Mouse (Mus musculus) neutrophil, adult 5-6 weeks (primary cell): ENCODE results near the gene Lpar3. TPM values are rescaled to one million over a fixed set of nuclear protein-coding genes. Genes with fewer than 3 reads are reported as not detected.
A peak's percentile ranks its signal among the peaks of the same experiment; 100 is the strongest.

Experiments
- ATAC-seq: fragments of 151-379, 151-347 bp; 2 replicates; pipeline ENCODE4 v1.8.0; 2017; ENCODE audit warnings: mild to moderate bottlenecking, moderate TSS enrichment; ENCODE audit not compliant: insufficient number of reproducible peaks, poor library complexity, low FRiP score, severe bottlenecking; ENCODE audit errors: extremely low read depth
- total RNA-seq: library from RNA; stranded (forward); fragments of 200-1000 nt; gene quantifications from 2 replicates; pipeline ENCODE4 v1.2.3, GENCODE M21; 2017

The Lpar3 gene
- not detected in 2 replicates for total RNA-seq

DNA sequence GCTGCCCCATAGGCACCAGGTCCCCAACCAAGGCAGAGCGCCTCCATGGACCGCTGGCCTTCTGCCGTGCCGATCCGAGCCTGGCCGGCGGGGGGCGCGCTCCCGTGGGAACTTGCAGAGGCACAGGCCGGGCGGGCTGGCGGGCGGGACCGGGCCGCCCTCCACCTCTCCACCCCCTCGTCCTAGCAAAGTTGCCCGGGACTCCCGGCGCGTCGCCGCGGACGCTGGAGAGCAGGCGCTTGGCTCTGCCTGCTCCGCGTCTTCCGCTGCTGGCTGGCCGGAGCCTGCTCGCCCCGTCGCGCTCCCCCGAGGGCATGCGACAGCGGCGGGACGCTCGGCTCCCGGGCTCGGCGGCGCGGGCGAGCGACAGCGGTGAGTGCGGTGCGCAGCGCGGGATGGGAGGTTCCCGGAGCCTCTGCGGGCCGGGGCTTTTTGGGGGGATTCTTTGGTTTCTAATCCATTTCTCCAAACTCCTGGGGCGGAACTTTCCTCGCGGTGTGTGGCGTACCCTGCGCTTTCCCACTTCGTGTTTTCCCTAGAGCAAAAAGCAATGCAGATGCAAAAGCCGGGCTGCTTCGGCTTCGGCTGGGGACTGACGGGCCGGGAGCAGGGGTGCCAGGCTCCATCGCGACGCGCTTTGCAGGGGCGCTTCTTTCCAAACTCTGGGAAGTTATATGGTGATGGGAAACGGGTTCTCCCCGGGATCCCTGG is at the start of gene Lpar3:
Lpar3 (plus strand) TSS at position 188 of the 711 bp plus-strand sequence.
- ATAC-seq: no peak

DNA sequence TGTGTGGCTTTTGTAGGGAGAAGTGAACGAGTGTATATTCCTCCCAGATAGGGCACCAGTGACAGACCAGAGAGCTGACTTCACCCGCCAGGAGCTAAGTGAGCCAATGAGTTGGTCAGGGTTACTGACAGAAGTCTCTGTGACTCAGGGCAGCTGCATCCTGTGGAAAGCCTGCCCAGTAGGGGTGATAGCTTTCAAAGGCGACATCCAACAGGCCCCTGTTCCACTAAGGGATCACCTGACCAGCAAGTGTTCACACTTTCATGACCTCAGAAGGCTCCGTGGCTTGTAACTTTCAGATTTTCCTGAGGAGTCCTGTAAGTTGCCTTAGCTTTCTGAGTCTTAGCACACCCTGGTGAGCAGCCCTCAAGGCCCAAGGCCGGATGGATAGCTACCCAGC is 47.7 kb upstream of the Lpar3 start:
- no peak for ATAC-seq

DNA sequence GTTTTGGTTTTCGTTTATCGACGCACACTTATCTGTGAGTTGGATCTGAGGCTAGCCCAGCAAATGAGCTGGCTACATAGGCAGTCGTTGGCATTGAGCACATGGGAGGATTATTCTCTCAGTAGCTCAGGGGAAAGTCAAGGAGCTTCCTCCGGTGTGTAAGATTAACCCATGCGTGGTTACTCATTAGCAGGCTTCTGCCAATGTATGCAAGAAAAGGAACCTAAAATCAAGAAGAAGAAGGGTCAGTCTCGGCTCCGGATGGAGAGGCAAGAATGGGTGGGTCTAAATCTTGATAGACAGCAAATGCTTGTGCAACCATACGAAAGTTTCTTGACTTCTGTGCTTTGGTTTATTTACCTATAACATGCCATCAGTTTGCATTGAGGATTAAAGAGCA is 46.5 kb upstream of the Lpar3 start:
- no peak for ATAC-seq

DNA sequence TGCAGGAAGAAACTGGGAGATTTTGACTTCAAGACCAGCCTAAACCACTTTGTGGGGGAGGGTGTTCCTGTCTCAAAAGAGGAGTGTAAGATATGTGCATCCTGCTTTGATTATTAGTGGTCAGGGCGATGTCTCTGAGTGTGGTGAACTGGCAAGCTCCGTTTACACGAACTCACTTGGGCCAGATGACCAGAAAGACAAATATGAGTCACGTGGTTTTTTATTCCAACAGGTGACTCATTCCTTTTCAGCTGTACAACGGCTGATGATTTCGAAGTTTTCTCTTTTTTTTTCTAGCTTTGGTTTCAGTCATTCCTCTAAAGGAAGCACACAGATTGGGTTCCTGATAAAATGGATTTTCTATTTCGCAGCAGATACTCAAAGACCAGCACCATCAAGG is 43.5 kb upstream of the Lpar3 start:
- ATAC-seq: no peak

DNA sequence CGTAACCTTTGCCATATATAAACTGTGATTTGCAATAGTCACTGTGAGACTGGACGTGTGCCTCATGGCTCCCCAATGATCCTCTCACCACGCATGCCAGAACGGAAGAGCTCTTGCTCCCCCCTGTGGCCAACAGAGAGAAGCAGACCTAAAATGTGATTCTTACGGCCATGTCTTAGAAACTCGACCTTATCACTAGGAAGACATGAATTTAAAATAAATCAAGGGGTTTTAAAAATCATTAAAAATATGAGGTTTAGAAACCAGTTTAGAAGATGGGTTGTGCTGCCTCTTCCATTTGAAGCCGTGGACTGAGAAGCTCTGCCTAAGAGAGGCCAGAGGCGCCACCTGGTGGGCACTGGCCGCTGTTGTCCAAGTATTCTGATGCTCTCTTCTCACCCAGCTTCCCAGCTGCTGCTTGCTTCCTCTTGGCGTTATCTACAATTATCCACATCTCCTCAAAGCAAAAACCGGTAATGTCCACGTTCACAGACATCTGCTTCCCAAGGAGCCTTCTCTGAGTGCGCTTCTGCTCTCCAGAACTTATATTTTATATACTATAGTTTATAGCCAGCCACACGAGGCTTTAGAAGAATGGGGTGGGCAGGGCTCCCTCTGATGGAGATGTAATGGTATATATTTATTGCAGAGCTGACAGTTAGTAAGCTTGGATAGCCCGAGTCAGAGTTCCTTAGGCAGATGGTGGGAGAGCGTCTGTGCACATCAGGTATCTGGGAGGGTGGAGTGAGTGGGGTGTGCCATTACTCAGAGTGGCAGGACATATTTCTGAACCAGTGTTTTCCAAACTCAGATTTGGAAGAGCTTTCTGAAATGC is 42.8 kb upstream of the Lpar3 start:
- peak; percentile 76 for ATAC-seq

DNA sequence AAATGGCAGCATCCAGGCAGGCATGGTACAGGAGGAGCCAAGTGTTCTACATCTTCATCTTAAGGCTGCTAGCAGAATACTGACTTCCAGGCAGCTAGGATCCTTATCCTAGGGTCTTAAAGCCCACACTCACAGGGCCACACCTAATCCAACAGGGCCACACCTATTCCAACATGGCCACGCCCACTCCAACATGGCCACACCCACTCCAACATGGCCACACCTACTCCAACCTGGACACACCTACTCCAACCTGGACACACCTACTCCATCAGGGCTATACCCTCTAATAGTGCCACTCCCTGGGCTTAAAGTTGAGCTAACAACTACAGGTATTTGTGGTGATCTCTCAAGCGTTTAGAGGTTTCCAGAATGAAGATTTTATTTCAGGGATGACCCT is 40.4 kb upstream of the Lpar3 start:
- no peak for ATAC-seq

DNA sequence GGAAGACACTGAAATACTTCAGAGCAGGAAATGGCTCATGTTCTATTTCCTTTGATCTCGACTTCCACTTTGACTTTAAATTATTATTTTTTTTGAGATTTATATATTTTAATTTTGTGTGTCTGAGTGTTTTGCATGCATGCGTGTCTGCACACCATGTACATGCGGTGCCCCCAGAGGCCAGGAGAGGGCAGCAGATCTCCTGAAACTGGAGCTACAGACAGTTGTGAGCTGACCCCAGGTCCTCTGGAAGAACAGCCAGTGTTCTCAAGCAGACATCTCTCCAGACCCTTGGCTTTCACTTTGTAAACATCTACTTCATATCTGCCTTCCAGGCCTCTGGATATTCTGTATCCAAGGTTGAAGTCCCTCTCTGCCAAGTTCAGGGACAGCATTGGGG is 39.8 kb upstream of the Lpar3 start:
- peak; percentile 40; the same call in 1 of the 2 replicates for ATAC-seq

DNA sequence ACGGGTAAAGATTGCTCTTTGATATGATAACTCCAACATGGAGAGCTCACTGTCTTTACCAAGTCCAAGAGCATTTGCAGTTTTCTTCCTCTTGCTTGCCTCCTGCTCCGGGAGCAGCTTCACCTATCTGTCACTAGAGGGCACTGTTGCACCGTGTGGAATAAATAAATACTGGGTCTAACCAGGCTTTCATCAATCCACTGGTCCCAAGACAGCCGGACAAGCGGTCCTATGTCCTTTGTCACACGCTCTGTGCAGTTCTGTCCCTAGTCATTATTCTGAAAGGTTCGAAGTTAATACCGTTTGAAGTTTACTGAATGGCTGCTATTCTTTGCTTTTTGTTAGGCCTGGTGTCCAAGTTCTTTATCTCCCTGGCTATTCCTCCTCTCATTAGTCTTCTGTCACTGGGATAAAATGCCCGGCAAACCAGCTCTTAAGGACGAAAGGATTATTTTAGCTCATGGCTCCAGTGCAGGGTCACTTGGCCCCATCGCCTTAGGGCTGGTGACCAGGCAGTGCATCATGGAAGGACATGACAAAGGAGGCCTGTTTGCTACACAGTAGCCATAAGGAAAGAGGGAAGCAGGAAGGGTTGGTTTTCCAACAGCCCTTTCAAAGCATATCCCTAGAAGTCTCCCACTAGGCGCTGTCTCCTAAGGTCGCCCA is 35.6 kb upstream of the Lpar3 start:
- peak; percentile 57 for ATAC-seq

DNA sequence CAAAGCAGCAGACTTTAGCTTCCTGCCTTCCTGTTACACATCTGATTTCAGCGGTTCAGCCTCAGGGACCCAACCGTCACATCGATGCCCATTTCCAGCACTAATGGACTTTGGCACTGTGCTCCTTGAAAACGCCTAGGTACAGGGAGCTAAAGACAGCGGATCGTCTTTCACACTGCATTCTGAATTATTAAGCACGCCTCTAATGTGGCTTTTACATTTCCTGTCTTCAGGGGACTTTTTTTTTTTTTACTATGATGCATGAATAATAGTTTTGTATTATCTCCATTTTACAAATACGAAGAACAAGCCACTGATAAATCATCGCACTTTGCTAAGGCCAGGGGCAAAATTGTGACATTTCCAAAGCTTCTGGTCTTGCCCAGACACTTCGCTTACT is 34.7 kb upstream of the Lpar3 start:
- no peak for ATAC-seq

DNA sequence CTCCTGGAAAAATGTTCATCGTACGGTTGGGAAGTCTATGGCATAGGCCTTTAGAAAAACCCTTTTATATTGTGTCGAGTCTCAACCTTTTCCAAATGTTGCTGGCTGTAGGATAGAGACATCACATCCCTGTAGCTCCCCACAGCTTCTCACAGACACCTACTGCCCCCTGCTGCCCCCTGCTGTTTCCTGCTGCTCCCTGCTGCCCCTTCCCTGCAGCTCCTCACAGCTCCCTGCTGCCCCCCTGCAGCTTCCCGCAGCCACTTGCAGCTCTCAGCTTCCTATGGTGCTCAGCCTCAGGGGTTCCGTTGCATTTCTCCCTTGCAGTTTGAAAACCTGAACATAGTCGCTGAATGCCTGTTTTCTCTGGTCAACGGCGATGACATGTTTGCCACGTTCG is 30.8 kb upstream of the Lpar3 start:
- ATAC-seq: no peak

DNA sequence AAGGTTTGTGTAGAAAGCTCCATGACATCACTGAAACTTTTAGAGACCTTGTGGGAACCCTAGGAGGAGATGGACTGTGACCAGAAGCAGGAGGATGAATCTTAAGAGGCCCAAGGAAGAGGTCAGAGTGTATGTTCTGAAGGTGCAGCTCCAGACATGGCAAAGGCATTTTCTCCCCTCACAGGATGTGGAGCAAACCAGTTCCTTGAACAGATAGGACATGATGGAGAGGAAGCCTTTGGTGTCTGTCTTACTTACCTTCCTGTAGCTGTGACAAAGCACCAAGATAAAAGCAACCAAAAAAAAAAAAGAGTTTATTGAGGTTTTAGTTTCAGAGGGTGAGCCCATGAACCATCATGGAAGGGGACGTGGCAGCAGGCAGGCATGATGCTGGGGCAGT is 28.3 kb upstream of the Lpar3 start:
- no peak for ATAC-seq

DNA sequence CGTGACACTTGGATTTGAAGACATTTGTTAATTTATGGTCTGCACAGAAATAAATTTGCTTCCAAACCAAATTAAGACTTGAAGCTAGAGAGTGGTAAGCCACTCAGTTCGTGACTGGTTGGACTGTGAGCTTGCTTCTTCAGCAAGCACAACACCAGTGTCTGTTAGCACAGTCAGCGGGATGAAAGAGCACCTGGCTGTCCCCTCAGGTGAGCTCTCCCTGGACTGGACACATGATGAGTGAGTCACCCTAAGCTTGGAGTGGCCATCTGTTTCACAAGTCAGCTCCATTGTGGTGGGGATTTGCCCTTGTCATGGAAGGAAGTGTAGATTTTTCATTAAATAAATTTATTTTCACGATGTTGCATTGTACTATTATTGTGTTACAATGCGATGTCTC is 25.6 kb upstream of the Lpar3 start:
- no peak for ATAC-seq

DNA sequence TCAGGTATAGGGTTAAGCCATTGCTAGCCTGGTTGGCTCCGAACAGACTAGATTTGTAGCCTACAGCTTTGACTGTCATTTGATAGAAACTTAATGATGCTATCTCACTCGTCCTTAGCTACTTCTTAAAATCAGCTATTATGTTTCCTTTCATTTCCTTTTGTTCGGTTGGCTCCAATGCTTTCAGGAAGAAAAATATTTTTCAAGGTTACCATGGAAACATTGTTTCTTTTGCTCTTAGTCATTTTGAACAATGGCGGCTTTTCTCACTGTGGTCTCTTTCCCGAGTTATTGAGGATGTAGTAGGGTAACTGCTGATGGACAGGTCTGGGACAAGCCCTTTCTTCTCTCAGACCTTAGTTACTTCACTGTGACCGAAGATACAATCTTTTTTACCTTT is 24.5 kb upstream of the Lpar3 start:
- ATAC-seq: no peak

DNA sequence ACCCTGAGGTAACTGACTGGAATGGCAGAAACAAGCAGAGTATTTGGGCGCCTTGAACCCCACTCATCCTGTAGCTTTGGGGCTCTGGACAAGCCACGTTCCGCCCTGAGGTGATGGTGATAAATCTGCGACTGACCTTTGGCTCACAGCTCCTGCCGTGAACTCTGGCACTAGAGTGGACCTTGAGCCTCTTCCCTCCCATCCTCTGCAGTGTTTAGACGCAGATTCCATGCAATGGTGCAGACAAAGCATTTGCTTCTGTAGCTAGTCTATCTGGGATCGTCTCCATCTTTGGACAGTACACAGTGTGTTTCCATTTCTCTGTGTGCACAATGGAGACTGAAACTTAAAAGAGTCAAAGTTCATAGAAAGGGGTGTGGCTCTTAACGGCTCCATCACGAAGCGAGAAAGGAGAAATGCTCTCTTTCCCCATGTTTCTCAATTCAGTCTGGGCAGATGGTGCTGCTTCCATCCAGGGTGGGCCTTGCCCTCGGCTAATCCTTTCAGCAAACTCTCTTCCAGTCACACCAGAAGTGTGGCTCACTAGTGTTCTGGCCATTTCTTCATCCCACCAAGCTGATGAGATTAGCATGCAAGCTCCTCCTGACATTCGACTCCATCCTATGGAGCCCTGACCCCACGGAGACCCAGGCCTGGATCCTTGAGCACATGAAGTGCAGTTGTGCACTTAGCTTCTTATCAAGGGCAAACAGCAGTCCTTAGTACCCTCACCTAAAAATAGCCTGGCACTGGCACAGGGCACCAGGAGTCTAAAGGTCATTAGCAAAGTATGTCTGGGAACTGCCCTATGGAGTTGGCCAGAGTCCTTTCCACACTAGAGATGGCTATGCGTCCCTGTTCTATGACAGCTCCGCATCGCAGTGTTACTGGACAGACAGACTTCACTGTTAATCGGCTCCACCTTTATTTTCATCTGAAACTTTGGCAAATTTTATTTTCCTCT is 23.7 kb upstream of the Lpar3 start:
- ATAC-seq: no peak

DNA sequence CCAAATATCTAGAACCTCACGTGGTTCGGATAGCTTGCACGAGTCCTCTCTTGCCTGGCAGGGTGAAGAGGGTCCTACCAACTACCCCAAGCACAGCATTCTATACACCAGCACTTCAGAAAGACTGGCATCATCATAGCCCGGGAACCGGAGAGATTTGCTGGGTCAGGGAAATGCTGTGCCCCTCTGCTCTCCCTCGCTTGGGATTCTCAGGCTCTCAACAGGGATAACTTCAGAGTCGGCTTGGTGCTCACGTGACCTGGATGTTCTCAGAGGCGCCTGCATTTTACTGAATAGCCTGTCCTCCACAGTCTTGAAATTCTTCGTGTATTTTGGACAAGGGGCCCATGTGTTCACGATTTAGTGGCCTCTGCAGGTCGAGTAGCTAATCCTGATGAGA is 23.0 kb upstream of the Lpar3 start:
- ATAC-seq: no peak

DNA sequence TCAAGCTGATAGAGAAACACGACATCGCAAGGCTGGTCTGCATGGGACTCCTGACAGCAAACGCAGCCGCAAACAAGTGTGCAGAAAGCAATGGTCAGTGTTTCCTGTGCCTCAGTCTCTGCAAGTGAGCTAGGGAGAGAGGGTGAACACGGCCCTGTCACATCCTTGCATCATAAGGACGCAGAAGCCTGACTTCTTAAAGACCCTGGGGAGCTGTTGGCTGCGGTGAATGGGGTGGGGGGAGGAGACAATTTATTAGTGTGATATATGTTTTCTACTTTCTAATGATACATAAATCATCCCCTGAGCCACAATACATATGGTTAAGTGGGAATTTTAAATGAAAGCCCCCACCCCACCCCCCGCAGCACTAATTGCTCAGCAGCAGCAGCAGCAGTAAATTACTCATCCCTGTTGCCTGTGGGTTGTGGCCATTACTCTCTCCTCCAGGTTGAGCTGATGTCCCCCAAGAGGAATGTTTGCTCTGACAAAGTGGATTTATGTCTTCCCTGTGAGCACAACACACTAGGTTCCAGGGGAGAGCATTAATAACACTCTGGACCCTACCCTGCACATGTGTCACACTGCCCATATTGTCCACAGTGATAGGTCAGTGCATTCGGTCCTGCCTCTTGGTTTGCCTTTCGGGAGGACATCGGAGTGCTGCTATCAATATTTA is 21.8 kb upstream of the Lpar3 start:
- ATAC-seq: no peak

DNA sequence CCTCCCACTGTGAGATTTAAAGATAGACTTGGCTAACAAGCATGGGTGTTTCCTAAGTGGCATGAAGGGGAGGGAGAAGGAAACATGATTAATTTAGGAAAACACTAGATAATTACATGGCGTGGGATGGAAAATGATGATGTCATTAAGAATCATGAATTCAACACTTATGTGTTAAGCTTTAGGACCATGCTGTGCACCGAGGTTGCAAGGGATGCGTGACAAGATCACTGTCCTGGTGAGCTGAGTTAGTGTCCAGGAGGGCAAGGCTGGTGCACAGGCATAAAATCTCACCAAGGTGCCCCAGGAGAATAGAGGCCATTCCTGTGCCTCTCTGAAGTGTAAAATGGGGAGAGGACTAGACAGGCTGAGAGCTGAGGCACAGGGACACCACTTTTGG is 21.3 kb upstream of the Lpar3 start:
- ATAC-seq: no peak

DNA sequence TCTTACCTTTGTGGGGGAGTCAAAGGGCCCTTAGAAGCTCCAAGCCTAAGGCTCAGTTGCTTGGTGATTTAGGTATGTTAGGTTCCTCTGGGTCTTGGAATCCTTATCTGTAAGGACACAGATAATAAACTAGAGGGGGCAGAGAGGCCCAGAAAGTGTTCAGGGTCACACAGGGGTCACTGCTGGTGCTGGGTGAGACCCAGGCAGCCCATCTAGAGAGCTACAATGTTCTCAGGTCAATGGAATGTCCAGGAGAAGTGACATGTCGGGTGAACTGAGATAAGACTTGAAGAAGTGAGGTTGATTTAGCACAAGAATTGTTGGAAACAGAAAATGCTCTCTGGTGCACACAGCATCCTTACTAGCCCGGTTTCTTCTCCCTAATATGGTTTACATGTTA is 16.4 kb upstream of the Lpar3 start:
- no peak for ATAC-seq
